Mouse (Mus musculus) ES-Bruce4 (cell line): ENCODE results near the gene Gja1. TPM values are rescaled to one million over a fixed set of nuclear protein-coding genes. Genes with fewer than 3 reads are reported as not detected.

ENCODE experiments used
- H3K27ac ChIP-seq: 2 replicates; pipeline ENCODE4 v1.5.1; 2012; ENCODE audit warnings: low read length, inconsistent platforms; ENCODE audit not compliant: insufficient read depth
- H3K27me3 ChIP-seq: 2 replicates; pipeline ENCODE4 v1.6.1; 2012; ENCODE audit warnings: mild to moderate bottlenecking, low read length, inconsistent platforms; ENCODE audit not compliant: control insufficient read depth, poor library complexity, insufficient read depth, severe bottlenecking
- H3K36me3 ChIP-seq: 2 replicates; pipeline ENCODE4 v1.6.1; 2012; ENCODE audit warnings: inconsistent platforms, mild to moderate bottlenecking, low read length, moderate library complexity; ENCODE audit not compliant: control insufficient read depth, poor library complexity, insufficient read depth, severe bottlenecking
- H3K4me1 ChIP-seq: one replicate; pipeline ENCODE4 v1.8.1; 2011; ENCODE audit warnings: low read length; ENCODE audit not compliant: control insufficient read depth, insufficient read depth
- H3K4me3 ChIP-seq: 2 replicates; pipeline ENCODE4 v1.5.1; 2011; ENCODE audit warnings: low read depth, mild to moderate bottlenecking, low read length
- H3K9ac ChIP-seq: 2 replicates; pipeline ENCODE4 v1.6.1; 2012; ENCODE audit warnings: low read depth, mild to moderate bottlenecking, inconsistent platforms; ENCODE audit not compliant: poor library complexity, severe bottlenecking
- H3K9me3 ChIP-seq: replicated peaks from 2 replicates; pipeline ENCODE4 v1.6.1; 2012; ENCODE audit warnings: mild to moderate bottlenecking, low read length, inconsistent platforms; ENCODE audit not compliant: control insufficient read depth, poor library complexity, insufficient read depth, severe bottlenecking
- CTCF ChIP-seq: IDR thresholded peaks from one replicate; pipeline ENCODE4 v1.8.1; 2011; ENCODE audit warnings: low read depth, low read length
- EP300 ChIP-seq: IDR thresholded peaks from 2 replicates; pipeline ENCODE4 v1.6.1; 2011; ENCODE audit warnings: low read depth, low read length; ENCODE audit not compliant: insufficient read depth
- POLR2A ChIP-seq: IDR thresholded peaks from one replicate; pipeline ENCODE4 v1.8.1; 2011; ENCODE audit warnings: low read length; ENCODE audit not compliant: insufficient read depth
- polyA plus RNA-seq: library from polyadenylated mRNA; stranded (reverse); fragments of >200 nt; gene quantifications from 2 replicates; pipeline ENCODE4 v1.2.4, GENCODE M21; 2011; ENCODE audit warnings: low read depth; ENCODE audit not compliant: missing spikeins, insufficient read depth, insufficient read length

Gene Gja1
- 300 and 311 TPM in 2 replicates for polyA plus RNA-seq

DNA sequence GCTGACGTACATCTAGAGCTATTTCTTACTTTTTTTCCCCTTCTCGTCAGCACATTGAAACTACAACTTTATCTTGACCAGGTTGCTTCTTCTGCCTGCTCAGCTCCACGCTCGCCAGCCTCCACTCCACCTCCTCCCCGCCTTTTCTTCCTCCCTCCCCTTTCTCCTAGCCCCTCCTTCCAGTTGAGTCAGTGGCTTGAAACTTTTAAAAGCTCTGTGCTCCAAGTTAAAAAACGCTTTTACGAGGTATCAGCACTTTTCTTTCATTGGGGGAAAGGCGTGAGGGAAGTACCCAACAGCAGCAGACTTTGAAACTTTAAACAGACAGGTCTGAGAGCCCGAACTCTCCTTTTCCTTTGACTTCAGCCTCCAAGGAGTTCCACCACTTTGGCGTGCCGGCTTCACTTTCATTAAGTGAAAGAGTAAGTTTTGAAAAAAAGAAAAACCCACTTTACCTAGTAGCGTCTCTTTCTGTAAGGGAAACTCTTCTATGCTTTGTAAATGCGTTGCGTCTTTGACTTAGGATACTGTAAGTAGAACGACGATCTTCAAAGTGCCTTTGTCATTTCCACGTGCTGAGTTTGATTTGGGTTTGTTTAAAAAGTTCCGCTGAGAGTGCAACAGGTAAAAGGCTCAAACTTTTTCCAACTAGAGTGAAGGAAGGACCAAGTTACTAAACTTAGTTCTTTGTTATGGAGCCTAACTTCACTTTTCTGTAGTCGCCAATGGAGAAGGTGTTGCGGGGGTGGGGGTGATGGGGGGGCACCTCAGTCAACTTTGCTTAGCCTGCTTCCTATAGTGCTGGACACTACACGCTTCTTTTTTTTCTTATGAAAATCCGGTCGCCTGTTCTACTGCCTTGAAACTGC is at the start of gene Gja1:
Gene Gja1, plus strand, starts transcription at position 234 of the 869 bp plus-strand sequence.
- no peaks in the 10 kb centered on the region for H3K9me3 ChIP-seq
- peak within 1 kb of the TSS; percentile 98 for H3K4me3 ChIP-seq
- peak within 1 kb of the TSS; percentile 91 for H3K27ac ChIP-seq
- H3K9ac ChIP-seq: peak within 1 kb of the TSS; percentile 97
- peaks cover 8% of the 10 kb centered on the region for H3K36me3 ChIP-seq
- TF ChIP-seq EP300: no peak
- TF ChIP-seq POLR2A: peak; percentile 35
- H3K27me3 ChIP-seq: no peaks in the 10 kb centered on the region
- no peaks in the 10 kb centered on the region for H3K4me1 ChIP-seq

- H3K9me3 ChIP-seq: no peaks in the 10 kb centered on the region
- no peaks in the 10 kb centered on the region; the same call in 1 of the 2 replicates for H3K27me3 ChIP-seq
- H3K4me3 ChIP-seq: no peak overlapping the region
- no peak overlapping the region for H3K27ac ChIP-seq
- H3K9ac ChIP-seq: no peak overlapping the region
- H3K36me3 ChIP-seq: no peaks in the 10 kb centered on the region
- H3K4me1 ChIP-seq: no peaks in the 10 kb centered on the region
- TF ChIP-seq CTCF: peak; percentile 95
- TF ChIP-seq EP300: no peak
- no peak for TF ChIP-seq POLR2A
Observed at GRCm38 (mm10) chr10:56338851-56339489, 38.2 kb upstream of the Gja1 start.

DNA sequence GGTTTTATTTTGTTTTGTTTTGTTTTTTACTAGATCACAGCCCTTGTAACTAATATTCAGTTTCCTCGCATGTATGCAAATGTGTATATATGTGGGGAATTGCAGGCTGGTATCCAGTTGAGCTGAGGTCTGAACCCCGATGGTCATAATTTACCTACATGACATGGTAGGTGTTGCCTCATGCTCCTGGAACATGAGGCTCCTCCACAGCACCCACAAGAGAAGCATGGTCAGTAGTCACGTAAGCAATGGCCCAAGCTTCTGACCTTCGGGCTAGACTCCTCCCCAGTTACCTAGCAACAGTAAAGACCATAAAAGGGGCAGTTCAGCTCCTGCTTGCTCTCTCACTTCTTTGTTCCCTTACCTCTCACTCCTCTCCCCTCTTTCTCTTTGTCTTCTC is 16.7 kb upstream of the Gja1 start:
- no peaks in the 10 kb centered on the region for H3K27me3 ChIP-seq
- H3K4me1 ChIP-seq: no peaks in the 10 kb centered on the region
- no peak overlapping the region for H3K27ac ChIP-seq
- no peak for TF ChIP-seq CTCF
- no peak for TF ChIP-seq EP300
- no peak for TF ChIP-seq POLR2A
- no peaks in the 10 kb centered on the region for H3K9me3 ChIP-seq
- no peak overlapping the region for H3K9ac ChIP-seq
- H3K36me3 ChIP-seq: no peaks in the 10 kb centered on the region
- H3K4me3 ChIP-seq: no peak overlapping the region

- TF ChIP-seq CTCF (peak; percentile 87), EP300 (no peak)
- Histone ChIP-seq H3K4me1 (no peaks in the 10 kb centered on the region), H3K9ac (no peak overlapping the region), H3K9me3 (no peaks in the 10 kb centered on the region), H3K36me3 (no peaks in the 10 kb centered on the region), H3K27me3 (no peaks in the 10 kb centered on the region), H3K27ac (no peak overlapping the region), H3K4me3 (no peak overlapping the region)
Observed at GRCm38 (mm10) chr10:56369073-56369472, 8.1 kb upstream of the Gja1 start.

GRCm38 (mm10) chr10:56373021-56373720 is 4.0 kb upstream of the Gja1 start:
- TF ChIP-seq POLR2A (no peak), CTCF (no peak), EP300 (no peak)
- Histone ChIP-seq H3K27ac (no peak overlapping the region), H3K4me3 (no peak overlapping the region), H3K9ac (no peak overlapping the region), H3K4me1 (no peaks in the 10 kb centered on the region), H3K36me3 (no peaks in the 10 kb centered on the region), H3K27me3 (no peaks in the 10 kb centered on the region), H3K9me3 (no peaks in the 10 kb centered on the region)

DNA sequence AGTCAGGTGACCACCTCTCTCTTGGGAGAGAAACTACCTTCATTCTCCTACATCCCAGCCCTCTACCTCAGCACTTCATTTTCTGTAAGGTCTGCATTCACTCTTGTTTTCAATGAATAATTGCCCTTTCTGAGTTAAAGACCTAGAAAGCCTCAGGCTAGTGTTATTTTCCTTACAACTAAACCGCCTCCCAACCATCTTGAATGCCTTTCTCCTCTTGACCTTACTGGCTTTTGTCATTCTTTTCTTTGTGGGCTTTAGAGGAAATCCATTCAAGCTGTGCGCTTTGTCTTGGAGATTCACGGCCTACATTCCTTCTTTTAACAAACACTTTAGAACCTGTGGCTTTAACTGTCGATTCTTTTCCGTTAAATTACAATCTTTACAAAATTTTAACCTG is 3.0 kb upstream of the Gja1 start:
- Histone ChIP-seq H3K27me3 (no peaks in the 10 kb centered on the region), H3K9ac (no peak overlapping the region), H3K36me3 (no peaks in the 10 kb centered on the region), H3K4me1 (no peaks in the 10 kb centered on the region), H3K9me3 (no peaks in the 10 kb centered on the region), H3K27ac (peak overlapping the region; percentile 95), H3K4me3 (no peak overlapping the region)
- TF ChIP-seq EP300: peak; percentile 57; the same call in 1 of the 2 replicates
- TF ChIP-seq POLR2A: no peak
- TF ChIP-seq CTCF: no peak
